Mouse (Mus musculus) kidney, postnatal 4 days (tissue): ENCODE data around the gene Carmil3.
A peak's percentile ranks its signal among the peaks of the same experiment; 100 is the strongest.

Experiments used
- DNase-seq, 2 experiments: peaks; one replicate each; pipeline ENCODE4 v3.0.0; 2021; ENCODE audit warnings: mixed read lengths in 2 of 2

Gene Carmil3

DNA sequence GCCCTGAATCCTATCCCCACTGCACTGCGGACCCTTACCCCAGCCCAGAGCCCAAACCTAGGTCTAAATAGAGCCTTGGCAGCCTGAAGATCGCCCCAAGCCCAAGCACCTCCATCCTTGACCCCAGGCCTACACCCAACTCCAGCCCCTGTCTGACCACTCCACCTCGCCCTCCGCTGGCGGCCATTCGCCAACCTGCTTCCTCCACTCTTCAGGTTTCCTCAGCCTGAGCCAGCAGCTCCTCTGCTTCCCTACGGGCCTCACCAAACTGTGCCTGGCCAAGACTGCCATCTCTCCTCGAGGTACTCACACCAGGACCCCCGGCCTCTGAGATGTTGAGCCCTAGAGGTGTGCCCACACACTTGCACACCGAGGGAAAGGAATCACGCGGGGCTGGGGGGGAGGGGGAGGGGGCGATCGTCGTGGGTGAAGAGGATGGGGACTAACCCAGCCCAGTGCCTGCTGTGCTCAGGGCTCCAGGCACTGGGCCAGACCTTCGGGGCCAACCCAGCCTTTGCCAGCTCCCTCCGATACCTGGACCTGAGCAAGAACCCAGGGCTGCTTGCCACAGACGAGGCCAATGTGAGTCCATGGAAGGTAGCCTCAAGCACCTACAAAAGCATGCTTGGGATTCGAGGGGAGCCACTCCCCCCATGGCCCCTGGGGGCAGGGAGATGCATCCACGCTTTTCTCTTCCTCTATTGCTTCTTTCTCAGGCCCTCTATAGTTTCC is 5.2 kb downstream of the Carmil3 start:
- no peak for DNase-seq

DNA sequence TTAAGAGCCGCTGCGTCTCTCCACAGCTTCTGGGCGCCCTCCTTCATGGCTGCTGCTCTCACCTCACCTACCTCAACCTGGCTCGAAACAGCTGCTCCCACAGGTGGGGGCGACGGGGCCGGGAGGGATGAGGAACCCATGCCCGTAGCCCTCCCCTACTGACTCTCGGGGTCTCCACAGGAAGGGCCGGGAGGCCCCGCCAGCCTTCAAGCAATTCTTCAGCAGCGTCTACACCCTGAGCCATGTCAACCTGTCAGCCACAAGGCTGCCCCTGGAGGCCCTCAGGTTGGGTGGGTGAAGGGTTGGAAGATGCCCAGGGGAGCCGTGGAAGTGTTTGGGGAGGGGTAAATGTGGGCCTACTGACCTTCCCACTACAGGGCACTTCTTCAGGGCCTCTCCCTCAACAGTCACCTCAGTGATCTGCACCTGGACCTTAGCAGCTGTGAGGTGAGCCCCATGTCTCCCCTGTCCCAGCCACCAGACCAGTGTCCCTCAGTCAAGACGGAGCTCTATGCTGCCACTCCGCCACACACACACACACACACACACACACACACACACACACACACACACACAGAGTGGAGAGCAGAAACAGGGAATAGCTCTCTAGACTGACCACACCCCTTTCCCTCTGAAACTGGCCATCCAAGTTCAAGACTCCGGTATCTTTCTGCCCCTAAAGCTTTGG is 6.5 kb downstream of the Carmil3 start:
- DNase-seq = no peak

DNA sequence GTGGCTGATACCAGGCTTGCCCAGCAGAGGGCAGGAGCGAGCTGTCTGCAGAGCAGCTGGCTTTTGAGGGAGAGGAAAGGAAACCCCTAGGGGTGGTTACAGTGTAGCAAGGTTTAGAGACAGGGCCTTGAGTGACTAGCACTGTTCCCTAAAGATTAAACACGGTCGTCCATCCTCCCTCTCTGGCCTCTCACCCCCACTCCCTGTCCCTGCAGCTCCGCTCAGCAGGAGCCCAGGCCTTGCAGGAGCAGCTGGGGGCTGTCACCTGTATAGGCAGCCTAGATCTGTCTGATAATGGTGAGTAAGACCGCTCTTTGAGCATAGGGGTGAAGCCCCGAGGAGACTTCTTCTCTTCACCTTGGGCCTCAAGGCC is 7.0 kb downstream of the Carmil3 start:
- DNase-seq = peak; percentile 94 to 95

DNA sequence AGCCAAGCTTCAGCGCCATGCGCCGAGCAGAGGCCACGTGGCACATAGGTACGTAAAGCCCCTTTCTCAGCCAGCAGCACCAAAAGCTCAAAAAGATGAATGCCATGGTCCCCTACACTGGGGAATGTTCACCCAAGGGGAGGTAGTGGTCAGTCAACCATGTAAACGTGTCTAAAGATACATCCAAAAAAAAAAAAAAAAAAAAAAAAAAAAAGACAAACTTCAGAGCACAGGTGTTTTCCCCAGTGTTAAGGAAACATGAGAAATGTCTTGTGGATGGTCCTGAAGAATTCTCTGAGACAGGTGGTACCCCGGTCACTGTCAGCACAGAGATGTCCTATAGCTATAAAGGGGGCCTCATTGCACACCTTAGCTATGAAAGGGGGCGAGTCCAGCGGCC is 15.2 kb downstream of the Carmil3 start:
- no peak for DNase-seq

DNA sequence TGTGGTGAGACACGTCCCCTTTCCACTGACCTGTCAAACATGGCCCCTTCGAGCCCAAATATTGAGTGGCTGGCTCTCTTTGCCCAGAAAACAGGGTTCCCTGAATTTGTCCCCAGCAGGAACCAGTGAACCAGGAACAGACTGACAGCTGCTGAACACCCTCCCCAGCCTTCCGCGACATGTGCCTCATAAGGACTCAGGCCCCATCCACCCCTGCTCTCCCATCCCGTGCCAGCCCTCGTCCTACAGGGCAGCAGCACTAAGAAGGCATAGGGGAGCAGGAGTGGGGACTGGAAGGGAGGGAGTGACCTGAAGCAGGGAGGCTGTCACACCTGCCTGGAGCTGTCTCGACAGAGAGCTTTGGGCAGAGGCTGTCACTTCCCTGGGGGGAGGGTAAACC is 17.4 kb downstream of the Carmil3 start:
- no peak for DNase-seq

DNA sequence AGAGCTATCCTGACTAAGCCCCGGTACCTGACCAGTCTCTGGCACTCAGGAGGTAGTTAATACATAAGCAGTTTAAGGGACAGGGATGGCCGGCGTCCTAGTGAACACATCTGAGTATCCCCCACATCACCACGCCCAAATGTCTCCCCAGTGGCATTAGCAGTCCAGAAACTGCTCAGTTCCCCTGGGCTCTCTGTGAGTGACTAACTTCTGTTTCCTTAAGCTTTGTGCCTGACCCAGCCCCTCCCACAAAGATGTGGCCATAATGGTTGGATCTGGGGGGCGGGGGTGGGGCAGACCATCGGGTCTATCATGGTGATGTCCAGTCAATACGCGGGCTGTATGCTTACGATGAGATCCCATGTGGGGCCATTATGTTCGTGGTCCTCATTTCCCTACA is 19.1 kb downstream of the Carmil3 start:
- DNase-seq = no peak

DNA sequence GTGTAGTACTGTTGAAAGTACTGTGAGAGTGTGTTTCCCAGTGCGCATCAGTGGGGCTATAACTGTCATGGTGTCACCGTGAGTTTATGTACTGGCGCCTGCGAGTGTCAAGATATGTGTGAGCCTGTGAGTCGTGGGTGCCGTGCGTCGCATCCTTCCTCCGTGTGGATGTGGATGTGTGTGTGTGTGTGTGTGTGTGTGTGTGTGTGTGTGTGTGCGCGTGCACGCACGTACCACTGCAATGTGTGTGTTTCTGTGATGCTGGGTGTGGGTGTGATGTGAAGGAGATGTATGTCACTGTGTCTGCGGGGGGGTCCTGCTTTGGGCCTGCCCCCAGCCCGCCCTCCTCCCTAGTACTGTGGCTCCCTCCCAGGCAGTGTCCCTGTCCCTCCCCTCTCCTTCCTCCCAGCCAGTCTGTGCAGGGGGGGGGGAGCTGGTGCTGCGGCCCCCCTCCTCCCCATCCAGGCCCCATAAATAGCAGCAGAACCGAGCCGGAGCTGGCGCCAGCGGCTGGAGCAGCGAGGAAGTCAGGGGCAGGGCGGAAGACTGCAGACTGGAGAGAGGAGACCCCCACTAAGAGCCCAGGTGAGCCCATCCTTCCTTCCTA is 19.8 kb downstream of the Carmil3 start, which contains the start of gene Cpne6:
Cpne6 (plus strand) TSS at position 321 of the 607 bp plus-strand sequence.
- DNase-seq = no peak

DNA sequence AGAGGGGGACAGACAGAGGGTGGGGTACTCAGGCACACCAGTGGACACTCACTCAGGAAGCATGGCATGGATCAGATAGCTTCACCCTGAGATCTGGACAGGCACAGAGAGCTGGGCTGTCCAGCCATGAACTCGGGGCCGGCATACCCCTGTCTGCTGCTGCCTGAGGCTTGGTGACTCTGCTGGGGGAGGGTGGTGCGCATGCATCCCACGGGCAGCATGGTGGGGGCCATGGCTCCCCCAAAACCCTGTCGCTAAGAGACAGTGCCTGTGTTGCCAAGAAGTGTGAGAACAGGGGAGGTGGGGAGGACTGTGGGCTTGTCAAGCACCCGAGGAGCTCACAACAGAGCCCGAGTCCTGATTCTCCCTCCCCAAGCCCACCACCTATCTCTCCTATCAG is 20.6 kb downstream of the Carmil3 start:
- no peak for DNase-seq

DNA sequence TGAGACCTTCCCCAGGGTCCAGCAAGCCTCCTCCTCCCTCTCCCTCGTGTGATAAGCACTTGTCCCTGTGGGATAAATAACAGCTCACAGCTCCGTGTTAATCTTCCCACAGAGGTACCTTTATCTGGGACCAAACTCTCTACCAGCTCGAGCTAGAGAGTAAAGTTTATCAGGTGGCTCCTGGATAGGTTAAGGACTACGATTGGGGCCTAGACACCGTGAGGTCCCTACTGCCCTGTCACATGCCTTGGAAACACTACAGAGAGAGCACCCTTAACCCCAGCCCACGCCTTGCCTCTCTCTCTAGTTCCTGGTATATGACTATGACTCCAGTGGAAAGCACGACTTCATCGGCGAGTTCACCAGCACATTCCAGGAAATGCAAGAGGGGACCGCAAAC is 23.5 kb downstream of the Carmil3 start:
- DNase-seq = no peak

DNA sequence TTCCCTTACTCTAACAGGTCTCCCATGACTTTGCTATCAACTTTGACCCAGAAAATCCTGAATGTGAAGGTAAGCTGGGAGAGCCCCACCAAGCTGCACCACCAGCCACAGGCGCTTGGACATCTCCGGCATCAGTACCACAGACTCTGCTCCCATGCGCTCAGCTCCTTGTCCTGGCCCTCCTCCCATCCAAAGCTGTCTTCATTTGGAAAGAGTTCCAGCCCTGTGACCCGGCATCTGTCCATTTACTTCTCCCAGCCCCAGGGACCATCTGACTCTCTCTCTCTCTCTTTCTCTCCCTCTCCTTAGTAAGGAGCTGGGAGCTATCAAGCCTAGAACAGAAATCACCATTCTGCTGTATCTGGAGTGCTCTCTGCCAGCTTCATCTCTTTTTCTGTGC is 25.4 kb downstream of the Carmil3 start:
- no peak for DNase-seq

DNA sequence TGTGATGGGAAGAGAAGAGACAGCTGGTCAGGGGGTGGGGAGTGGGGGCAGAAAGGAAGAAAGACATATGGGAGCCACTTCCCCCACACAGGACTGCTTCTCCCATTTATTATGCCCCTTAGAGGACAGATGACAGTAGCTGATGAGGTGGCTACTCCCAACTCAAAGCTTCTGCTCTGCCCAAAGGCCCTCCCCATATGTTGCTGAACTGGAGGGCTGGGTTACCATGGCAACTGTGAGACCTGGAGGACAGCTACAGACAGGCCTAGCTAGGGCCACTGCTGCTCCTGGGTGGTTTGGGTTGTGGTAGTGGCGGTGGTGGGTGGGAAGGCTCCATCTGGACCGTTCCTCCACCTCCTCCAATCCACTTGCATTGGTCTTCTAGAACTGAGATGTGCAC is 28.4 kb downstream of the Carmil3 start:
- DNase-seq = no peak

DNA sequence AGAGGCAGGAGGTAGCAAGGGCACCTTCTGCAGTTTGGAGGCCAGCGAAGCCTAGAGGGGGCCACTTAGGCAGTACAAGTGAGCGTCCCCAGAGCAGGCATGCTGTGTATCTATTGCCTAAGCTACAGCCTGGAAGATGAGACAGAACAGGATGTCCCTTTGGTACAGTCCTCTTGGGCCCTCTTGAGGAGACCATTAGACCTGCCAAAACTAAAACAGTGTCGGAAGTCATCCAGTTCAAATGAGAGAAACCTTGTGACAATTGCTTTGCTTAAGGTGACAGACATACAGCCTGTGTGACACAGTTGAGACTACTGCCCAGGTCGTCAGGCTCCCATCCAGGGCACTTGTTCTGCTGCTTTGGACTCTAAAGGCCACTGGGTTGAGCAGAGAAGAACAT is 29.2 kb downstream of the Carmil3 start:
- DNase-seq = no peak

DNA sequence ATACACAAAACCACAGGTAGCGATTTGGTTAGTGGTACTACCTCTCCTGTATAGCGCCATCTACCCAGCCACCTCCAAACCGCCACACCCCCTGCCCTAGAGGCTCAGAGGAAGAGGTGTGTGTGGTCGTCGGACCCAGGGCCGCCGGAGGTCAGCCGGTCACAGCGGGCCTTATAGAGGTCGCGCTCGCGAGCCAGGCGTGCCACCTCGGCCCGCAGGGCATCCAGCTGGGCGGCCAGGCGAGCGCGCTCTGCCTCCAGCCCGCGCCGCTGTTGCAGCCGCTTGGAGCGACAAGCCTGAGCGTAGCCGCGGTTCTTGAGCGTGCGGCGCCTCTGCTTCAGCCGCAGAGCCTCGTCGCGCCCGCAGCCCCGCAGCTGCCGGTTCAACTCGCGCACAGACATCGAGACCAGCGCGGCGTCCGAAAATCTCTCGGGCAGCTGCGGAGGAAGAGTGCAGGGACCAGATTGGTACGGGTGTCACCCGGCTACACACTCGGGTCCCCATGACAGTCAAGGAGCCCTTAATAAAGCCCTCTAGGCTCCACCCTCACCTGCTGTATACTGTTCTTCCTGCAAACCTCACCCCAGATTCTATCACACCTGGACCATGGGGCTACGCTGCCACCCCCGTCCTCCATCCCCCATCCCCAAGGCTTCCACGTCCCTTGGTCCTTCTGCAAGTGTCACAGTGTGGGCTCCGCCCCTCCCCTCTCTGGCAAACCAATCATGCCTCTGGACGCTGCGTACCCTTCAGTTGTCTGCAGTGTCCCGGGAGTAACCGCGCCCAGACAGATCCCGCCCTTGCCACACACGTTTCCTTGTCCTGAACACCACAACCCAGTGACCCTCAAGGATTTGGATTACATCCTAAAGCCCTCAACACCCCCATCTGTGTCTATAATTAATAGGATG is 30.3 kb downstream of the Carmil3 start:
- DNase-seq = peak; percentile 32 to 57

DNA sequence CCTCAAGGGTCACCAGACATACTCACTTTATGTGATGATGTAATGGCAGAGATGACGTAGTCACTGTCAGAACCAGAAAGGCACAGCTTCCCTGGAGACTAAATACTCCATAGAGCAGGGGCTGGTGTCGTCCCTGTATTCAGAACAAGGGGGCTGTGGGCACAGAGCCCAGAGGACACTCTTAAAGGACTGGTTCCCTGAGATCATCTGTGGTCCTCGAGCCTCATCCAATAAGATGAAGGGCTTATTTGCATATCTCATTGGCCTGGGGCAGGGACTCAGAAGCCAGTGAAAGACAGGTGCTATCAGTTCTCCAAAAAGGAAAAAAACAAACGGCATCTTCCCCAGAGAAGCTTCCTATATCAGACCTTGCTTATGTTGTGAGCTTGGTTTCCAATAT is 33.6 kb downstream of the Carmil3 start:
- DNase-seq = no peak

DNA sequence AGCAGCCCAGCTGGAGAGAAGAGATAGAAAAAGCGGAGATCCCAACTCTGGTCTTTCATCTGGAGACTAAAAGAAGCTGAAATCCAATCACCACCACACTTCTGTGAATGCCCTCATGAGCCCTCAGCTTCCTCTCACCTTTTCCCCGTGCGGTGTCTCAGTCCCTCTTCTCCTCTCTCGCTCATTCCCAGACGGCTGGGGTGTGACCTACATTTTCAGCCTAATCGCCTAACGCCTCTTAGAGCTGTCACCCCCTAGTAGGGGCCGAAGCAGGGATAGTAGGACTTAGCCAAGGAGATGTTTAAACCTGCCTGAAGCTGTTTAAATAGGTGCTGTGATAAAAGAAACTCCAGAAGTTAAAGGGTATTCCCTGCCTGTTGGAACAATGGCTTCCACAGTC is 34.3 kb downstream of the Carmil3 start, which contains the start of gene Nrl:
Nrl (minus strand) TSS at position 197 of the 400 bp plus-strand sequence.
- DNase-seq = no peak

DNA sequence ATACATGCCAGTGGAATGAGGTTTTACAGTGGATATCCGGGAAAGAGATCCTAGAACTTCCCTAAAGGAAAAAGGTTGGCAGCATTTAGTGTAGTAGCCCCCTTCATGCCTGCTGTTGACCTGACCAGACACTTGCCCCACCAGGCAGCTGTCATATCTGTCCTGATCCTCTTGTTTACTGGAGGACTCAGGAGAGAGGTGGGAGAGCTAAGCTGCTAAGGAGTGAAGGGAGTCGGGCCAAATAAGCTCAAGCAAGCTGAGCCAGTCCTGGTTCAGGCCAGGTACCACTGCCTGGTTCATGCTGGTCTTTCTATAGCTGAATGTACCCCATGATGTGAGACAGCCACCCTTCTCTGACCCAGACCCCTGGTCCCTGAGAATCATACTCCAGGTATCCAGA is 36.2 kb downstream of the Carmil3 start:
- DNase-seq = no peak

DNA sequence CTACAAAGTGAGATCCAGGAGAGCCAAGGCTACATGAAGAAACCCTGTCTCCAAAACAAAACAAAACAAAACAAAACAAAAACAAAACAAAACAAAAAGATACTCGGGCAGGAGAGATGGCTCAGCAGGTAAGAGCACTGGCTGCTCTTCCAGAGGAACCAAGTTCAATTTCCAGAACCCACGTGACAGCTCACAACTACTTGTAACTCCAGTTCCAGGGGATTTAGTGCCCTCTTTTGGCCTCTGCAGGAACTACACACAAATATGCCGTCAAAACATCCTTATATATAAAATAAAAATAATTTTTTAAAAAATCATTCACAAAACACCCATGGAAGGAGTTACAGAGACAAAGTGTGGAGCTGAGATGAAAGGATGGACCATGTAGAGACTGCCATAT is 37.5 kb downstream of the Carmil3 start:
- peak; percentile 42 for DNase-seq

DNA sequence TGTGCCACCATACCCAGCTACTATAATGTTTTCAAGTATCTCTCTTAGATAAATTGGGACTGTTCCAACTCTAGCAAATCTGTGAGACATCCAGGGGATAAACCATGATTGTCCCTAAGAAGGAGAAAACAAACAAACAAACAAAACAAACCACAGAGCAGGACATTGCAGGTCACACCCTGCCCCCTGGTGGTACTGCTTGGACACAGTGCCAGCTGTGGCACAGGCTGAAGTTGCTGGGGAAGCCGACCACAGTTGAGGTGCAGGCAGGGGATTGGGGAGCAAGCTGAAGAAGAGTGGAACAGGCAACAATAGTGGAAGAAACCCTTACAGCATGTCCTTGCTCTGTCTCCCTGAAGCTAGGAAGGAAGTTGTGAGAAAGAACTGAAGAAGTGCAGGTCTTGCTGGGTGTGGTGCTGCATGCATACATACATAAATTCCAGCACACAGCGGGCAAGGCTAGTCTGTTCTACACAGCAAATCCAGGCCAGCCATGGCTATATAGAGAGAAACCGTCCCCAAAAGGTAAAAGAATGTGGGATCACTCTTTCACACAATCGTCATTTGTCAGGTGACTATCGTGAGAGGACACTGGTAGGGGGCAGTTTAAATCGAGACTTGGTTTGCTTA is 45.8 kb downstream of the Carmil3 start:
- peak; percentile 76 for DNase-seq

DNA sequence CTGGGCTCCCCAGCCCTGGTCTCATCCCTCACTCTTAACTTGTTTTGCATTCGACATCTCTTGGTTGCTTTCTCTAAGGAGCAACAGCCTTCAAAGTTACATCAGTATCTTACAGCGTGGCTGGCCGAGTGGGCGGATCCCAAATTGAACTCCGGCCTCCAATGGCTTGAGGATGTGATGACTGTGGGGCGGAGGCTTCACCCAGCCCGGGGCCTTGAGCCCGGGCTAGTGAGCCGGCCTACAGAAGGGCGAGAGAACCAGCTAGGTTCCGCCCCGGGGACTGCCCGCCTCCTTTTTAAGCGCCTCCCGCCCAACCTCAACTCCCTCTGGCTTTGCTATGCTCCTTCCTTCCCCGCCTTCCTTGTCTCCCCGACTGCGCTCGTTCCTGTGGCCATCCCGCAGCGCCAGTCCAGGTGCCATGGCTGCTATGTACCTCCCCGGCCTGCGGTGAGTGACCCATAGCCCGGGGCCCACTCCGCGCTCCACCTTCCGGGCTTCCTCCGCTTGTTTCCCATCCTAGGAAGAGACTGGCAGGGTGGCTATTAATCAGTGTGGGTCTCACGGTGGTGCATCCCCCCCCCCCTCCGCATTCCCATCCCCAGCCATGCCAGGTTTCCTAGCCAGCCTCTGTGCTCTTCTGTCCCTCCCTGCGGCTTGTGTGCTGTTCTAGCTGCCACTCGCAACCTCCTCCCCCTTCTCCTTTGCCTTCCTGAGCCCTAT is 49.8 kb downstream of the Carmil3 start, which contains the start of gene Pck2:
Pck2 (plus strand) TSS at position 200 of the 720 bp plus-strand sequence.
- peak; percentile 88 to 94 for DNase-seq

DNA sequence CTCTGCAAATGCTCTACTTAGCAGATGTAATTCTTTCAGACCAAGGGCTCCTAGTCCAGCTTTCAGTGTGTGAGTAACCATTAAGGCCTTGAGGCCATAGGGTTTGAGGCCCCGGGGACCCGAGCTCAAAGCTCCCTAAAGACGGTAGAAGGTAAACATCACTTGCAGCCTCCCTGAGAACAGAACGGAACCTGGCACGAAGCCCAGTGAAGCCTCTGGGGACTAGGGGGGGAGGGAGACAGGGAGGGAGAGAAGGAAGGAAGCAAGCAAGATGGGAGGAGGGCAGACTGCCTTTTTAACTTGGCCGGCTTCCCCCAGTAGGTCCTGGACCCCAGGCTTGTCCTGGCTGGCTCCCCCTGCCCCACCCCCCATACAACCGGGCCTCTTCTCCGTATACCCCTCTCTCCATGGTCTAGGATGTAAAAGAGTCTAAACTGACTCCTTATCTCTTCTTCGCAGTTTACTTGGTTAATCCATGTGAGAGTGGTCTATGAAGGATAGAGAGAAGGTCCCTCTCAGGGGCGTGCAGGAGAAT is 50.4 kb downstream of the Carmil3 start:
- DNase-seq = peak; percentile 92

DNA sequence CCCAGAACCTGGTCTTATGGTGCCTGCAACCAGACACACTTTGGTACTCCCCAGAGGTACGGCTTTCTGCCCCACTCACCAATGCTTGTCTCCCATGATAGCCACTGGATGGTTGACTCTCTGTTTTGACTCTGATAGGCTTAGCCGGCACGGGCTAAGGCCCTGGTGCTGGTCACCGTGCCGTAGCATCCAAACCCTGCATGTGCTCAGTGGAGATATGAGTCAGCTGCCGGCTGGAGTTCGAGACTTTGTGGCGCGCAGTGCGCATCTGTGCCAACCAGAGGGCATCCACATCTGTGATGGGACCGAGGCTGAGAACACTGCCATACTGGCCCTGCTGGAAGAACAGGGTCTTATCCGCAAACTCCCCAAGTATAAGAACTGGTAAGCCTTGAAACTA is 51.8 kb downstream of the Carmil3 start:
- no peak for DNase-seq
